Mouse (Mus musculus) adrenal gland, postnatal 10 days (tissue): ENCODE measurements at regions not wholly inside any gene's neighbourhood (a gene's known extent, or its start where the extent isn't known, plus 50 kb on each side); places are given as distances from the start of the nearest gene placed in this dataset.

ENCODE experiments used
- DNase-seq: peaks from one replicate; pipeline ENCODE4 v3.0.0; 2021; ENCODE audit warnings: mixed read lengths

DNA sequence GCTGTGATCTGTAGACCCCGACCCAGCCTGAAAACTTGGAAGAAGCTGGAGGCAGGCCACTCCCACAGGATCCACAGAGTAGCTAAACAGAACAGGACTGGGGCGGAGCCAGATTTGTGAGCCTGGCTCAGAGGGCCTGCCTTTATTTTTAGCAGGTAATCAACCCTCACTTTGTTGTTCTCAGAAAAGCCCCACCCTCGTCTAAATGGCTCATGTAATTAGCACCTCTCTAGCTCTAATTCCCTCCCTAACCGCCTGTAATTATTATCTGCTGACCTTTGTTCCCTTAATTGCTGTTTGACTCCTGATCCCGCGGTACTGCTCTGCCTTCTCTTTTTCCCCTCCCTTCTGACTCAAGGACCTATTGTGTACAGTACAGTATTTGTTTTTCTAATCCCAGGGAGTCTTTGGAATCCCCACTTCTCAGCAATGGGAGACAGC lies 95.6 kb upstream of the Bdnf start:
- no peak for DNase-seq

DNA sequence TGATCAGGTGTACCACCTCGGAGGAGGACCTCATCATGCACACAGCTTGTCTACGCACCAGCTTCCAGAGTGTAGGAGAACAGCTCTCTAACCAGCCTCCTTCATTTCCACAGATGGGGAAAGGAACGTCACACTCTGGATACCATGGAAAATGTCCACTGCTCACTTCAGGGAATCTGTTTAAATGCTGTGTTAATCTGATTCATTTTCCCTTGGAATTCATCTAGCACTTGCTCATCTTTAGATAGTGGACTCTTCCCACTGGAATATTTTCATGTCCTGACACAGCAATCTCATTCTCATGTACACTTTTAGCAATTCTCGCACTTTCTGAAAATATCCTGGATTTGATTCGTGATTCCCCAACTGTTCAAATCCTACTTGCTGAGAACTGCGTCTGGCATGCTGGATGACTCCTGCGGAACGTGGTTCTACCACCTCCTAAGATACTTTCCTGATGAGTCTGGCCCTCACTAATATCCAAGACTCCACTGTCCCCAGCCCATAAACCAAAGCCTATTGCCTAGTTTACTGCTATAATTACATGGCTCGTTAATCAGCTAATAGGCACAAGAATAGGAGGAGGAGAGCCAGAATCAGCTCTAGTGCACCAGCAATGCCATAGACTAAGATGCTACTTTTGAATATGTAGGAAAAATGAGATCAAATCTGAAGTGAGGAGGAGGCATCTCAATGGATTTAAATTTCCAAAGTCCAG lies 56.0 kb upstream of the Bdnf start:
- no peak for DNase-seq

DNA sequence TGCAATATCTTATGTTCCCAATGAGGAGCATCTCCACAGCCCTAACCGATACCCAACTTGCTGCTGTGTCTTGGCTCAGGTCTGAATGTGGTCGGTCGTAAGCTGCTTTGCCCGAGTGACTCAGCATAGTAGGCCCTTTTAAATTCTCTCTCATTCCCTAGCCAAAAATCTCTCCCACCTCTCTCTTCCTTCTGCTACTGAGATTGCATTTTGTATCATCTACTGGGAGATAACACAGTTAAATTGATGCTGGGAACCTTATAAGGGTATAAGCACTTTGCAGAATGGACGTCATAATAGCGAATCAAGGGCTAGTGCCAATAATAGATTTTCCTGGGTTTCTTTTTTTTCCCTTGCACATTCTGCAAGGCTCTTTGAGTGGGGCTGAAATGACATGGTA lies 54.8 kb upstream of the Bdnf start:
- no peak for DNase-seq

DNA sequence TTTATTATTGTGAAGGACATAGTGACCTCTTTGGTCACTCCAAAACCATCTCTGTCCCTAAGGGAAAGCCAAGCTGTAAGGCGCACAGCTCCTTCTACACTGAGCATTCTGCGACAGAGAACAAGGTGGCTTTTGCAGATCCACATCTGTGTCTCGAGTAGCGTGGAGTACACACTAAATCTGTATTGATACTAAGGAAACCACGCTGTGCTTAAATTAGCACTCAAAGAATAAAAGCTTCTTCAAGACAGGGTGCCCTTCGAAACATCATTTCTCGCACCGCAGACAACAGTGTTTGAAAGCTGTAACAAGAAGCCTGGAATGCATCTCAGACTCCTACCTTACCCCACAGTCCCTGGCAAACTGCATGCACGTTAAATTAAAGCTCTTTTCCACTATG lies 52.9 kb upstream of the Bdnf start:
- no peak for DNase-seq
